Mouse (Mus musculus) midbrain, embryonic 14.5 days (tissue): Measurements from ENCODE around the gene Smad3. TPM values are rescaled to one million over a fixed set of nuclear protein-coding genes. Genes with fewer than 3 reads are reported as not detected.
A peak's percentile ranks its signal among the peaks of the same experiment; 100 is the strongest.

Experiments
- ATAC-seq: fragments of 200-750 bp; cut with Nextera tagmentation; 2 replicates; pipeline ENCODE4 v1.8.0; 2017; ENCODE audit warnings: moderate number of reproducible peaks, moderate library complexity; ENCODE audit not compliant: low FRiP score, low TSS enrichment
- DNase-seq: peaks from one replicate; pipeline ENCODE4 v3.0.0-alpha.2; 2015
- H3K27ac ChIP-seq: fragments of 300-500 bp; sonication (generic); replicated peaks from 2 replicates; pipeline ENCODE4 v1.5.1; 2014; ENCODE audit warnings: mild to moderate bottlenecking, low read depth, low read length, moderate library complexity
- H3K27me3 ChIP-seq: fragments of 300-500 bp; sonication (generic); 2 replicates; pipeline ENCODE4 v1.6.1; 2014; ENCODE audit warnings: low read length, control low read depth, mixed read lengths; ENCODE audit not compliant: control insufficient read depth, insufficient read depth
- H3K36me3 ChIP-seq: fragments of 300-500 bp; sonication (generic); 2 replicates; pipeline ENCODE4 v1.6.1; 2014; ENCODE audit warnings: low read length, control low read depth; ENCODE audit not compliant: control insufficient read depth, insufficient read depth
- H3K4me1 ChIP-seq: fragments of 300-500 bp; sonication (generic); 2 replicates; pipeline ENCODE4 v1.6.1; 2014; ENCODE audit warnings: mild to moderate bottlenecking, antibody characterized with exemption, low read length, control low read depth; ENCODE audit not compliant: control insufficient read depth, insufficient read depth
- H3K4me2 ChIP-seq: fragments of 300-500 bp; sonication (generic); 2 replicates; pipeline ENCODE4 v1.6.1; 2014; ENCODE audit warnings: mild to moderate bottlenecking, low read length, moderate library complexity
- H3K4me3 ChIP-seq: fragments of 300-500 bp; sonication (generic); replicated peaks from 2 replicates; pipeline ENCODE4 v1.5.1; 2014; ENCODE audit warnings: low read depth, low read length
- H3K9ac ChIP-seq: fragments of 300-500 bp; sonication (generic); replicated peaks from 2 replicates; pipeline ENCODE4 v1.6.1; 2014; ENCODE audit warnings: mild to moderate bottlenecking, low read length, moderate library complexity
- H3K9me3 ChIP-seq: fragments of 300-500 bp; sonication (generic); 2 replicates; pipeline ENCODE4 v1.6.1; 2016; ENCODE audit warnings: low read length, control low read depth, mixed read lengths; ENCODE audit not compliant: control insufficient read depth
- WGBS: fragments of 180-500 bp; shearing (Covaris S2); extraction: QIAGEN DNeasy Blood & Tissue Kit; methylation state at CpG from one replicate; pipeline ENCODE4 v1.1.7; 2014; 5-methylcytosine and 5-hydroxymethylcytosine counted together
- polyA plus RNA-seq: library from polyadenylated mRNA; unstranded; fragments of >200 nt; fragmentation: Nextera tagmentation; extraction: Ambion mirVana; gene quantifications from 2 replicates; pipeline ENCODE4 v1.2.1, GENCODE M21; 2014

Gene Smad3
- polyA plus RNA-seq, 1 experiment from 2014 or later = 7.7 TPM

DNA sequence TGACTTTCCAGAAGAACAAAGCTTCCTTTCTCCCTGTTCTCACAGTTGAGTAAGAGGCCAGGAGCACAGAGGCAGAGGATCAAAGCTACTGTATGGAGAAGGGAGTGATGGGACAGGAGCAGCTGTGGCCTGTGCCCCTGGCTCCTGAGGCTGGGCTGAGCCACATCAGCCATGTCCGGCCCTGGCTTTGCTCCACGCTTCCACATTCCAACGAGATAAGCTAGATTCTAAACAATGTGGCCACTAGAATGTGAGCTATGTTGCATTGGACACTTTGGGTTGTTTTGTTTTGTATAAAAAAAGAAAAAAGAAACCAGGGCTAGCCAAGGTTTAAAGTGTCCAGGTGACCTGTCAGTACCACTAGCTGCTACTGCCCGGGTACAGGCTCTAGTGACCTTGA, 100.6 kb downstream of the Smad3 start:
- no peak for DNase-seq
- H3K4me1 ChIP-seq = peaks cover 21% of the 10 kb centered on the region

DNA sequence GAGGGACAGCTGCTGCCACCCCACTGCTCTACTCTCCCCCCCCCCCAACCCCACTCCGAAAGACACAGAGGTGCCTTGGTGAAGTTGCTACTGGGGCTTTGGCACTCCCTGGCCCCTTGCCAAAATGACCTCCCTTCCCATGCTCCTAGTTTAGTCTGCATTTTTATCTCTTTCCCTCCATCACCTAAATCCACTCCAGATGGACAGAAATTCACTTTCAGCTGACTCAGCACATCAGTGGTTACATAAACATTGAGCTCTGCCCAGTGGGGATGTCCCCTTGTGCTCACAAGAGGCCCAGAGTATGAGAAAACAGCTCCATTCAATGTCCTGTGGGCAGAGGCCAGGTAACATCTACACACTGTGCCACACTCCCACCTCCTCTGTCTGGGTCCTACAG, 102.7 kb downstream of the Smad3 start:
- Histone ChIP-seq H3K27ac (no peak overlapping the region), H3K36me3 (no peaks in the 10 kb centered on the region), H3K4me1 (peaks cover 21% of the 10 kb centered on the region), H3K4me2 (no peak overlapping the region), H3K4me3 (no peak overlapping the region), H3K27me3 (no peaks in the 10 kb centered on the region), H3K9ac (no peak overlapping the region), H3K9me3 (no peaks in the 10 kb centered on the region)
- ATAC-seq (no peak), DNase-seq (peak; percentile 27)
- WGBS = 63% methylated on average over 1 of the region's 1 CpGs

More for the DNA sequence above, 100.6 kb downstream of the Smad3 start:
- Histone ChIP-seq H3K27me3 (no peaks in the 10 kb centered on the region), H3K4me3 (no peak overlapping the region), H3K27ac (no peak overlapping the region), H3K36me3 (0 out of 2 replicates have a peak, but pooled peaks cover 2% of the 10 kb centered on the region), H3K9me3 (no peaks in the 10 kb centered on the region), H3K9ac (no peak overlapping the region), H3K4me2 (no peak overlapping the region)
- WGBS = 86% methylated on average over 4 of the region's 4 CpGs
- ATAC-seq = no peak

GRCm38 (mm10) chr9:63654575-63654974, 103.2 kb downstream of the Smad3 start:
- H3K27ac ChIP-seq = no peak overlapping the region
- peaks cover 21% of the 10 kb centered on the region for H3K4me1 ChIP-seq
- DNase-seq (no peak), ATAC-seq (no peak)
- WGBS = 90% methylated on average over 8 of the region's 8 CpGs
- H3K27me3 ChIP-seq = no peaks in the 10 kb centered on the region
- peaks cover 2% of the 10 kb centered on the region; the same call in 1 of the 2 replicates for H3K36me3 ChIP-seq
- no peak overlapping the region for H3K4me2 ChIP-seq
- H3K9me3 ChIP-seq = no peaks in the 10 kb centered on the region
- H3K4me3 ChIP-seq = no peak overlapping the region
- H3K9ac ChIP-seq = no peak overlapping the region

- no peak overlapping the region for H3K4me2 ChIP-seq
- 9% methylated on average over 7 of the region's 7 CpGs for WGBS
- H3K36me3 ChIP-seq = peaks cover 6% of the 10 kb centered on the region; the same call in 1 of the 2 replicates
- no peak overlapping the region for H3K9ac ChIP-seq
- no peaks in the 10 kb centered on the region for H3K9me3 ChIP-seq
- H3K27me3 ChIP-seq = no peaks in the 10 kb centered on the region
- ATAC-seq (no peak), DNase-seq (peak; percentile 63)
- peaks cover 19% of the 10 kb centered on the region for H3K4me1 ChIP-seq
- H3K27ac ChIP-seq = peak overlapping the region; percentile 14; the same call in 1 of the 2 replicates
- H3K4me3 ChIP-seq = no peak overlapping the region
Observed at GRCm38 (mm10) chr9:63653666-63654065, 104.1 kb downstream of the Smad3 start.

GRCm38 (mm10) chr9:63651594-63651993, 106.2 kb downstream of the Smad3 start:
- DNase-seq = peak; percentile 39
- Histone ChIP-seq H3K4me3 (no peak overlapping the region), H3K27me3 (no peaks in the 10 kb centered on the region), H3K36me3 (peaks cover 6% of the 10 kb centered on the region; the same call in 1 of the 2 replicates), H3K4me1 (peaks cover 14% of the 10 kb centered on the region), H3K9ac (no peak overlapping the region), H3K27ac (no peak overlapping the region), H3K4me2 (no peak overlapping the region), H3K9me3 (no peaks in the 10 kb centered on the region)
- no peak for ATAC-seq
- WGBS = 83% methylated on average over 11 of the region's 11 CpGs

- no peak for ATAC-seq
Observed at GRCm38 (mm10) chr9:63650905-63651304, 106.9 kb downstream of the Smad3 start.

GRCm38 (mm10) chr9:63649841-63650545, 107.8 kb downstream of the Smad3 start:
- DNase-seq (no peak), ATAC-seq (no peak)
- 87% methylated on average over 8 of the region's 8 CpGs for WGBS
- Histone ChIP-seq H3K27me3 (no peaks in the 10 kb centered on the region), H3K4me1 (peaks cover 14% of the 10 kb centered on the region), H3K9ac (no peak overlapping the region), H3K36me3 (peaks cover 6% of the 10 kb centered on the region; the same call in 1 of the 2 replicates), H3K27ac (no peak overlapping the region), H3K4me2 (no peak overlapping the region), H3K4me3 (no peak overlapping the region), H3K9me3 (no peaks in the 10 kb centered on the region)

More at GRCm38 (mm10) chr9:63650905-63651304, 106.9 kb downstream of the Smad3 start:
- no peak for DNase-seq
- H3K27ac ChIP-seq = 0 out of 2 replicates have a peak overlapping the region, but pooled peaks have one; percentile 41
- H3K9ac ChIP-seq = no peak overlapping the region; the same call in 1 of the 2 replicates
- H3K9me3 ChIP-seq = no peaks in the 10 kb centered on the region
- H3K4me2 ChIP-seq = no peak overlapping the region
- peaks cover 6% of the 10 kb centered on the region; the same call in 1 of the 2 replicates for H3K36me3 ChIP-seq
- H3K27me3 ChIP-seq = no peaks in the 10 kb centered on the region
- no peak overlapping the region for H3K4me3 ChIP-seq
- 84% methylated on average over 14 of the region's 14 CpGs for WGBS
- peaks cover 14% of the 10 kb centered on the region for H3K4me1 ChIP-seq

DNA sequence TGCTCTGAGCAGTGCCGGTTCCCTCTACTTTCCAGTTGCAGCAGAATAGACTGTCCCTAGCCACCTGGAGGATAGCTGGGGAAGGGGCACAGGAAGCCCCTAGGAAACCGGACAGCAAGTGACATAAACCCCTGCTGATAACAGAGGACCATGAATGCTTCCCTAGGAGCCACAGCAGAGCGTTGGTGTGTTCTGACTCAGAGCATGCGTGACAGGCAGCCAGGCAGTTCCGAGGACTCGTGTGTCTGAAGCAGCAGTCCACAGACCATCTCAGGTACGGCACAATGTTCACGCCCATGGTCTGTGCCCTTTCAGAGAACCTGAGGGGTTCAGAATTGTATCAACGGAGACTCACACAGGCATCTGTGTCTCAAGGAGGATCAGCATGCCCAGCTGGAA, 109.3 kb downstream of the Smad3 start:
- Histone ChIP-seq H3K4me3 (no peak overlapping the region), H3K4me2 (no peak overlapping the region), H3K36me3 (peaks cover 9% of the 10 kb centered on the region; the same call in 1 of the 2 replicates), H3K4me1 (peaks cover 10% of the 10 kb centered on the region), H3K27me3 (no peaks in the 10 kb centered on the region), H3K9me3 (no peaks in the 10 kb centered on the region), H3K27ac (no peak overlapping the region), H3K9ac (no peak overlapping the region)
- DNase-seq (no peak), ATAC-seq (no peak)
- WGBS = 87% methylated on average over 9 of the region's 9 CpGs
